Mouse (Mus musculus): ENCODE measurements around the gene Zfp763. TPM values are rescaled to one million over a fixed set of nuclear protein-coding genes. Genes with fewer than 3 reads are reported as not detected.
"Not testable (repeated sequence)": the region's sequence is repeated elsewhere in the genome, so short reads cannot be mapped to it uniquely, and the experiment has no call there.

Zfp763 gene
- polyA plus RNA-seq (2015; fragmentation: Nextera tagmentation; extraction: Ambion mirVana): 8.4 and 8.9 TPM in 2 replicates

- H3K27ac ChIP-seq (ENCODE audit: low read length): peak within 1 kb of the TSS; percentile 93
- H3K4me1 ChIP-seq (ENCODE audit: control insufficient read depth, insufficient read depth, low read length): peaks cover 7% of the 10 kb centered on the region; the same call in 1 of the 2 replicates
- peak within 1 kb of the TSS; percentile 89 for H3K9ac ChIP-seq (ENCODE audit: low read depth, low read length)
- H3K9me3 ChIP-seq (ENCODE audit: control insufficient read depth, low read length): 0 out of 2 replicates have a peak, but pooled peaks cover 3% of the 10 kb centered on the region
- WGBS: 2% methylated on average over 27 of the region's 27 CpGs
- H3K4me2 ChIP-seq (ENCODE audit: low read depth, low read length): peak within 1 kb of the TSS; percentile 73
- H3K36me3 ChIP-seq (ENCODE audit: control insufficient read depth, insufficient read depth, low read length): no peaks in the 10 kb centered on the region
- H3K4me3 ChIP-seq (ENCODE audit: low read length): peak within 1 kb of the TSS; percentile 93
- no peaks in the 10 kb centered on the region for H3K27me3 ChIP-seq (replicated peaks; ENCODE audit: control insufficient read depth, insufficient read depth, low read length)
- ATAC-seq: peak; percentile 99
Measured at GRCm38 (mm10) chr17:33032900-33033891, at the start of gene Zfp763. TSS of gene Zfp763 (minus strand) at chr17:33033402.

DNA sequence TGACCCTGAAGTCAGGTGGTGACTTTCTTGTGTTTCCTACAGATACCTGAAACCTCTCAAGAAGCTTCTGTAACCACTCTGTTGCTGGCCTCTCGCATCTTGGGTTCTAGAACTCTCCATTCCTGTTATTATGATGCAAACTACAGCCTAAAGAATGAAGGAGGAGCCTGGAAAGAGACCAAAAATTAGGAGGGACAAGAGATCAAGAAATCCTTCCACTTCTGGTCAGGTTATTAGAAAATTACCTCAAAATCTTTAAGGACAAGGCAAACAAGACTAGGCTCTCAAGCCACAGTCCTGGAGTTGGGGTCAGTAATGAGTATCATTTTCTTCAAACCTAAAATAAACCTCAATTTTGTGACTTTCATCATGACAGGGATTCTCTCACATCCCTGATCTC lies 34.8 kb upstream of the Zfp763 start, which contains the start of gene 4921501E09Rik:
Gene 4921501E09Rik (minus strand): TSS at position 101 of the 400 bp plus-strand sequence.
- Histone ChIP-seq H3K27me3 (replicated peaks; ENCODE audit: control insufficient read depth, insufficient read depth, low read length) (no peaks in the 10 kb centered on the region), H3K4me3 (ENCODE audit: low read length) (no peak within 1 kb of the TSS), H3K9ac (ENCODE audit: low read depth, low read length) (no peak within 1 kb of the TSS), H3K9me3 (ENCODE audit: control insufficient read depth, low read length) (no peaks in the 10 kb centered on the region), H3K27ac (ENCODE audit: low read length) (no peak within 1 kb of the TSS), H3K36me3 (ENCODE audit: control insufficient read depth, insufficient read depth, low read length) (no peaks in the 10 kb centered on the region), H3K4me2 (ENCODE audit: low read depth, low read length) (no peak within 1 kb of the TSS), H3K4me1 (ENCODE audit: control insufficient read depth, insufficient read depth, low read length) (no peaks in the 10 kb centered on the region)
- no peak for ATAC-seq
- 48% methylated on average over 1 of the region's 1 CpGs for WGBS

GRCm38 (mm10) chr17:33063001-33063400 lies 29.8 kb upstream of the Zfp763 start:
- 0% methylated on average over 1 of the region's 1 CpGs for WGBS
- H3K4me3 ChIP-seq (ENCODE audit: low read length): no peak overlapping the region
- ATAC-seq: no peak
- no peak overlapping the region for H3K4me2 ChIP-seq (ENCODE audit: low read depth, low read length)
- H3K9ac ChIP-seq (ENCODE audit: low read depth, low read length): no peak overlapping the region
- no peaks in the 10 kb centered on the region for H3K27me3 ChIP-seq (replicated peaks; ENCODE audit: control insufficient read depth, insufficient read depth, low read length)
- H3K9me3 ChIP-seq (ENCODE audit: control insufficient read depth, low read length): no peaks in the 10 kb centered on the region
- no peak overlapping the region for H3K27ac ChIP-seq (ENCODE audit: low read length)
- H3K36me3 ChIP-seq (ENCODE audit: control insufficient read depth, insufficient read depth, low read length): no peaks in the 10 kb centered on the region
- H3K4me1 ChIP-seq (ENCODE audit: control insufficient read depth, insufficient read depth, low read length): no peaks in the 10 kb centered on the region

DNA sequence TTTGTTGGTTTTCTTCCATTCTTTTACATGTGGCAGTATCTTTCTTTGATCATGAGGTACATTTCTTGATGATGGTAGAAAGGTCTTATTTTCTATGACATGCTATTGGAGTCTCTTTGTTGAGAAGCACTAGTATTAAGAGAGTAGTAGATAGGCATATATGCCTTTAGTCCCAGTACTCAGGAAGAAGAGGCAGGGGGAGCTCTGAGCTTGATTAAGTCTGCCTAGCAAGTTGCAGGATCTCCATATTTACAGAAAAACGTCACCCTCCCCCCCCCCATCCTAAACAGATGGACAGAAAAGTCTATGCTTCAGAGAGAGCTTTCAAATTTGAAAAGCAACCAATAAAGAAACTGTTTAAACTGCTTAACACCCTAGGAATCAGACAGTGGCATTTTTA lies 25.6 kb upstream of the Zfp763 start:
- no peaks in the 10 kb centered on the region for H3K27me3 ChIP-seq (replicated peaks; ENCODE audit: control insufficient read depth, insufficient read depth, low read length)
- no peaks in the 10 kb centered on the region for H3K9me3 ChIP-seq (ENCODE audit: control insufficient read depth, low read length)
- H3K9ac ChIP-seq (ENCODE audit: low read depth, low read length): no peak overlapping the region
- 9% methylated on average over 1 of the region's 1 CpGs for WGBS
- ATAC-seq: no peak
- H3K36me3 ChIP-seq (ENCODE audit: control insufficient read depth, insufficient read depth, low read length): no peaks in the 10 kb centered on the region
- no peak overlapping the region for H3K27ac ChIP-seq (ENCODE audit: low read length)
- H3K4me2 ChIP-seq (ENCODE audit: low read depth, low read length): no peak overlapping the region
- no peak overlapping the region for H3K4me3 ChIP-seq (ENCODE audit: low read length)
- no peaks in the 10 kb centered on the region for H3K4me1 ChIP-seq (ENCODE audit: control insufficient read depth, insufficient read depth, low read length)

- H3K4me2 ChIP-seq (ENCODE audit: low read depth, low read length): peak overlapping the region; percentile 73
- peak overlapping the region; percentile 89; the same call in 1 of the 2 replicates for H3K9ac ChIP-seq (ENCODE audit: low read depth, low read length)
- peak overlapping the region; percentile 93 for H3K4me3 ChIP-seq (ENCODE audit: low read length)
- H3K4me1 ChIP-seq (ENCODE audit: control insufficient read depth, insufficient read depth, low read length): peaks cover 7% of the 10 kb centered on the region; the same call in 1 of the 2 replicates
- H3K9me3 ChIP-seq (ENCODE audit: control insufficient read depth, low read length): peaks cover 7% of the 10 kb centered on the region; the same call in 1 of the 2 replicates
- no peaks in the 10 kb centered on the region for H3K27me3 ChIP-seq (replicated peaks; ENCODE audit: control insufficient read depth, insufficient read depth, low read length)
- WGBS: 7% methylated on average over 10 of the region's 10 CpGs
- no peaks in the 10 kb centered on the region for H3K36me3 ChIP-seq (ENCODE audit: control insufficient read depth, insufficient read depth, low read length)
- ATAC-seq: no peak
- no peak overlapping the region for H3K27ac ChIP-seq (ENCODE audit: low read length)
Measured at GRCm38 (mm10) chr17:33032376-33032775, 826 bp downstream of the Zfp763 start.

DNA sequence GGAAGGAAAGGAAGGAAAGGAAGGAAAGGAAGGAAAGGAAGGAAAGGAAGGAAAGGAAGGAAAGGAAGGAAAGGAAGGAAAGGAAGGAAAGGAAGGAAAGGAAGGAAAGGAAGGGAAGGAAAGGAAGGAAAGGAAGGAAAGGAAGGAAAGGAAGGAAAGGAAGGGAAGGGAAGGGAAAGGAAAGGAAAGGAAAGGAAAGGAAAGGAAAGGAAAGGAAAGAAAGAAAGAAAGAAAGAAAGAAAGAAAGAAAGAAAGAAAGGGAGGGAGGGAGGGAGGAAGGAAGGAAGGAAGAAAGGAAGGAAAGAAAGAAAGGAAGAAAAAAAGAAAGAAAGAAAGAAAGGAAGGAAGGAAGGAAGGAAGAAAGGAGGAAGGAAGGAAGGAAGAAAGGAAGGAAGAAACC lies 12.8 kb downstream of the Zfp763 start:
- Histone ChIP-seq H3K9me3 (ENCODE audit: control insufficient read depth, low read length) (peaks cover 36% of the 10 kb centered on the region), H3K36me3 (ENCODE audit: control insufficient read depth, insufficient read depth, low read length) (peaks cover 43% of the 10 kb centered on the region)
- not testable (repeated sequence) for H3K27ac ChIP-seq (ENCODE audit: low read length); H3K4me1 ChIP-seq (ENCODE audit: control insufficient read depth, insufficient read depth, low read length); H3K9ac ChIP-seq (ENCODE audit: low read depth, low read length); H3K4me3 ChIP-seq (ENCODE audit: low read length); ATAC-seq; H3K27me3 ChIP-seq (replicated peaks; ENCODE audit: control insufficient read depth, insufficient read depth, low read length); H3K4me2 ChIP-seq (ENCODE audit: low read depth, low read length)

DNA sequence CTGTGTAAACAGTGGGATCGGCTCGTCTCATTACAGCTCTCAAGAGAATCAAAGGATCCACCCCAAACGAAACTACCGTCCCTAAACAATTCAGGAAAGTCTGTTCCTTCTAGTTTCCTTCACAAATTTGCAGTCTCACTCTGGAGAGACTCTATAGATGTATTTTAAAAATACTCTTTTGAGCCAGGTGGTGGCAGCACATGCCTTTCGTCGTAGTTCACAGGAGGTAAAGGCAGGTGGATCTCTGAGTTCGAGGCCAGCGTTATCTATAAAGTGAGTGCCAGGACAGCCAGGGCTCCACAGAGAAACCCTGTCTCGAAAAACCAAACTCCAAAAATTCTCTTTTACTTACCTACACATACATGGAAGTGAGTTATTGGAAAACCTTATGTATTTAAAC lies 24.9 kb downstream of the Zfp763 start:
- no peaks in the 10 kb centered on the region for H3K4me1 ChIP-seq (ENCODE audit: control insufficient read depth, insufficient read depth, low read length)
- H3K27me3 ChIP-seq (replicated peaks; ENCODE audit: control insufficient read depth, insufficient read depth, low read length): no peaks in the 10 kb centered on the region
- no peak overlapping the region for H3K27ac ChIP-seq (ENCODE audit: low read length)
- no peak for ATAC-seq
- H3K9me3 ChIP-seq (ENCODE audit: control insufficient read depth, low read length): no peaks in the 10 kb centered on the region
- no peak overlapping the region for H3K4me3 ChIP-seq (ENCODE audit: low read length)
- WGBS: 44% methylated on average over 9 of the region's 9 CpGs
- no peak overlapping the region for H3K4me2 ChIP-seq (ENCODE audit: low read depth, low read length)
- no peak overlapping the region for H3K9ac ChIP-seq (ENCODE audit: low read depth, low read length)
- H3K36me3 ChIP-seq (ENCODE audit: control insufficient read depth, insufficient read depth, low read length): peaks cover 16% of the 10 kb centered on the region

GRCm38 (mm10) chr17:32998492-32998891 lies 34.7 kb downstream of the Zfp763 start:
- peaks cover 17% of the 10 kb centered on the region for H3K36me3 ChIP-seq (ENCODE audit: control insufficient read depth, insufficient read depth, low read length)
- no peak overlapping the region for H3K9ac ChIP-seq (ENCODE audit: low read depth, low read length)
- H3K4me3 ChIP-seq (ENCODE audit: low read length): no peak overlapping the region
- no peak overlapping the region for H3K27ac ChIP-seq (ENCODE audit: low read length)
- peaks cover 7% of the 10 kb centered on the region for H3K9me3 ChIP-seq (ENCODE audit: control insufficient read depth, low read length)
- no peak overlapping the region for H3K4me2 ChIP-seq (ENCODE audit: low read depth, low read length)
- WGBS: 92% methylated on average over 2 of the region's 2 CpGs
- H3K4me1 ChIP-seq (ENCODE audit: control insufficient read depth, insufficient read depth, low read length): peaks cover 5% of the 10 kb centered on the region; the same call in 1 of the 2 replicates
- no peaks in the 10 kb centered on the region for H3K27me3 ChIP-seq (replicated peaks; ENCODE audit: control insufficient read depth, insufficient read depth, low read length)
- ATAC-seq: no peak

GRCm38 (mm10) chr17:32992699-32993474 lies 40.3 kb downstream of the Zfp763 start, which contains the start of gene Zfp952:
TSS of gene Zfp952 (plus strand) at chr17:32993129.
- peak; percentile 96 for ATAC-seq
- H3K27me3 ChIP-seq (replicated peaks; ENCODE audit: control insufficient read depth, insufficient read depth, low read length): no peaks in the 10 kb centered on the region
- H3K9me3 ChIP-seq (ENCODE audit: control insufficient read depth, low read length): no peaks in the 10 kb centered on the region
- H3K4me1 ChIP-seq (ENCODE audit: control insufficient read depth, insufficient read depth, low read length): peaks cover 7% of the 10 kb centered on the region; the same call in 1 of the 2 replicates
- H3K9ac ChIP-seq (ENCODE audit: low read depth, low read length): peak within 1 kb of the TSS; percentile 81
- peak within 1 kb of the TSS; percentile 74 for H3K27ac ChIP-seq (ENCODE audit: low read length)
- peak within 1 kb of the TSS; percentile 83 for H3K4me2 ChIP-seq (ENCODE audit: low read depth, low read length)
- WGBS: 2% methylated on average over 21 of the region's 21 CpGs
- peaks cover 2% of the 10 kb centered on the region; the same call in 1 of the 2 replicates for H3K36me3 ChIP-seq (ENCODE audit: control insufficient read depth, insufficient read depth, low read length)
- peak within 1 kb of the TSS; percentile 88 for H3K4me3 ChIP-seq (ENCODE audit: low read length)

All from intestine, embryonic 16.5 days (tissue).